Mouse (Mus musculus): ENCODE measurements at regions not wholly inside any gene's neighbourhood (a gene's known extent, or its start where the extent isn't known, plus 50 kb on each side); places are given as distances from the start of the nearest gene placed in this dataset.

DNA sequence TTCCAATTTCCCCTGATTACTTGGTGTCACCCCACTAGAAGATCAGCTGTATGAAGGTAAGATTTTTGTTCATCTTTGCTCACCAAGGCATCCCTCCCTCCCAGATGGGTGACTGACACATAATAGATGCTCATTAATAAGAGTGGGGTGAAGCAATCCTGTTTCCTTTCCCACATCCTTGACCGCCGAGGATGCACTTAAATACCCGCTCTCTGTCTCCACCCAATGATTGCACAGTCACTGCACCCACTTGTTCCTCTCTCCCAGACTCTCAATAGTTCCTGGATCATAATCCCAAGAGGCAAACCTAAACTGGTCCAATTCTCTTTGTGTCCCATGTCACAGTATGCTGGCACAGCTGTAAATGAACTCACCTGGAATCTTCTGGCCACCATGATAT lies 86.4 kb upstream of the Ccn6 start:
- no peak for DNase-seq (ENCODE audit: low spot score)

DNA sequence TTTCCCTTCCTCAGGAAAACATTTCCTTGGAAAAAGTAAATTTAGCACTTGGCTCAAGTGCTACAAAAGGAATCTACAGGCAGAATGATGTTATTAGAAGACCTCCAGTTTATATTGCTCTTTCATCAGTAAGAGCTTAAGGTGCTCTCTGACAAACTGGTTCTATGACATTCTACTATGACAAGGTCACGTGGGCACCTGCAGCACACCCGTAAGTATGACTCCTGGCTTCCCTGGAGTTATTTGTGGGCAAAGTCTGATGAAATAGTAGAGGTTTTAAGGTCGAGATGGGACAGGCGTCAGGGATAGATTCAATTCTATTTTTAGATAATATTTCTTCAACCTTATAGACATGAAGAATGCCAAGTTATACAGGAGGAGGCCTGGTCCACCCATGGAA lies 84.9 kb upstream of the Ccn6 start:
- DNase-seq (ENCODE audit: low spot score), result no peak

DNA sequence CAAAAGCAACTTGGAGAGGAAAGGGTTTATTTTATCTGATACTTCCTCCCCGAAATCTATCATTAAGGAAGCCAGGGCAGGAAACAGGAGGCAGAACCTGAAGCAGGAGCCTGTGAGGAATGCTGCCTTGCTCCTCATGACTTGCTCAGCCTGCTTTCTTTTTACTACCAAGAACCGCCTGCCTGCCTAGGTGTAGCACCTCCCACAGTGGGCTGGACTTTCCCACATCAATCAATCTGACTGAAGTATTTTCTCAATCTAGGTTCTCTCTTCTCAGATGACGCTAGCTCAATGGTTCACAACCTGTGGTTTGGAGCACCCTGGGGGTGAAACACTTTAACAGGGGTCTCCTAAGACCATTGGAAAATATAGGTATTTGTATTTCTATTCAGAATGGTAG lies 83.4 kb upstream of the Ccn6 start:
- DNase-seq (ENCODE audit: low spot score), result no peak

DNA sequence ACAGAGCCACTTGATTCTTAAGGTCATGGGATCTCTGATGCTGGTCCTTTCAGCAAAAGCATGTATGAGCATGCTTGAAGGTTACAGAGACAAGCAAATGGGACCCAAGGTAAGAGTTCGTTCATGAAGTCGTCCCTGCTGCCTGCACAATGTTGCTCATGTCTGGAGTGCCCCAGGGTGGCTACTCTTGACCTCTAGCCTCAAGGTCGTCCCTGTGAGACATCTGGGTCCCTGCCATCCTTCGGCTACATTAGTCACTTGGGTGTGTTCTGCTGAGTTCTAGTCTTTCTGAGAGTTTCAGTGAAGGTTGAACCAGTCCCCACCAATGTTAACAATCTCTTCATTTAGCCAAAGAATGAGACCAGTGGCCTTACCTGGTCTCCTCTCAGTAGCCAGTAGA lies 81.5 kb upstream of the Ccn6 start:
- no peak for DNase-seq (ENCODE audit: low spot score)

DNA sequence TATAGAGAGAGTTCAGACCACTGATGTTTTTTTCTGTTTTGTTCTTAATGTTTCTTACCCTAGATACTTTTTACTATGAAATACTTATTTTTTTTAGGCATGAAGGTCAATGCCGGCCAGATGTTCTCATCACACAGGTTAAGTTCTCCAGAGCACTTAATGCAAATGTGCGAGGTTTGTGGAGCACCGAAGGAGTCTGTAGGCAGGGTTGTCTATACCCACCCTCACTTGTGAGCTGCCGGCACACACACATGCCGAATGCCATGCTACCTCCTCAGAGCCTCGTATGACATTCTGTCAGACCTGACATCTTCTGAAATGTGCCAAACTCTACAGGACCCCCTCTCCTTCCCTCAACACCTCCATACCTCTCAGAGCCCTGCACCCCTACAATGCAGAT lies 80.5 kb upstream of the Ccn6 start:
- no peak for DNase-seq (ENCODE audit: low spot score)

DNA sequence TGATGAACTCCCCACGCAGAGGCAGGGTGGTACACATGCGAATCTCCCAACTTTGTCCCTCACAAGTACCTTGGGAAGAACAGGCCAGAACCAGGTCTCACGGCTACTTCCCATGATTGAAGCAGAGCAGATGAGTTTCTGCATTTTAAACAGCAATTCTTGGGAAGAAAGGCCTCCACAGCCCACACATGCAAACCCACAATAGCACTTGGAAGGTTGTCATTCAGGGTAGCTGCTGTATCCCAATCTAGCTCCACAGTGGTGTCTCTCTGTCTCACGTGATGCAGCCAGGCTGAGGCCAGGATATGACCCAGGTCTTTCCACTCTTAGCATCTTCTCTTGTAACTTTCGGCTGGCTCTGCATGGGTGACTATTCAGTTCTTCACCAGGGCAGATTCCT lies 78.8 kb upstream of the Ccn6 start:
- DNase-seq (ENCODE audit: low spot score), result no peak

DNA sequence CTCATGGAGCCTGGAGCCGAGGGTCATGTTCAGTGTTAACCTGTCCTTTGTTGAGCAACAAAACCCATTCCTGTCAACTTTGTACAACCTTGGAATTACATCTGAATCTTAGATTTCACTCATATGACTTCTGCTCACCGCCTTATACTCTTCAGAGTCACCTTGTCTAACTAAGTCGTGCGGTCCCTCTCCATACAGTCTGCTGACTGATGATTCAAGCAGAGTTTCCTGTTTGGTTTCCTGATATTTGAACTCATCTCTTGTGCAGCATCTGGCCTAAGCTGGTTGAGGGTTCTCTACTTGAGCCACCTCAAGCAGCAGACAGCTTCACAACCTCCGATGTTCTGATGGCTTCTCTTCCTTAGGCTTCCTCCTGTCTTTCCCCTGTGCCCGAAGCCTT lies 78.3 kb upstream of the Ccn6 start:
- no peak for DNase-seq (ENCODE audit: low spot score)

DNA sequence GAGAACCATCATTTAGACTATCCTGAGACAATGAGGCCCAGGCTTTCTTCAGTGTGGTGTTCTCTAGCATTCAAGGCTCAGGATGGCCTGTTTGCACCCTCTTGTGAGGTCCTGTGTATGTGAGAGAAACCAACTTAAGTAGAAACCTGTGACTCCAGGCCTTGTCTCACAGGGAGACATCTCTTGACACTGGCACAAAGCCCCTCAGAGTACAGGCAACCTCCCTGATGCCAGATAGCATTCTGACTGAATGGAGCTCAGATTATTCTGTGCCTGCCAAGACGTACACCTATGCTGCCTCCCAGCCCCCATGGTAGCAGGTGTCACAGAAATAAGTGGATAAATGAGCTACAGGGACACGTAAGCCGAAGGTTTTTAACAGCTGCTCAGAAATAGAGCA lies 77.9 kb upstream of the Ccn6 start:
- no peak for DNase-seq (ENCODE audit: low spot score)

DNA sequence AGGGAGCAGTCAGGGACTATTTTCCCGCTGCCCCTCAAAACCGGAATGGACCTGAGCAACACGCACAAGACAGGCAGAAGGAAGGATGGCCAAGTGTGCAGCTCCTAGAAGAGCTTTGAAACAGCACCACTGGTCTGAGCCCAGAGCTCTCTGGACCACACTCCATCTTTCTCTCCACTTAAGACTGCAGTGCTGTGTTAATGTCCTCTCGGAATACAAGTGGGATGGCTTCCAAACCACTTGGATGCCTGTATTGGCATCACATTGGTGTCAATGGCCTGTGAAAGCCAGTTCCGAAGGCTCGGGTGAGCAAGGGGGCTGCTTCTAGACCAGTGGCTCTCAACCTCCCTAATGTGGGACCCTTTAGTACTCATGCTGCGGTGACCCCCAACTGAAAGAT lies 77.4 kb upstream of the Ccn6 start:
- no peak for DNase-seq (ENCODE audit: low spot score)

DNA sequence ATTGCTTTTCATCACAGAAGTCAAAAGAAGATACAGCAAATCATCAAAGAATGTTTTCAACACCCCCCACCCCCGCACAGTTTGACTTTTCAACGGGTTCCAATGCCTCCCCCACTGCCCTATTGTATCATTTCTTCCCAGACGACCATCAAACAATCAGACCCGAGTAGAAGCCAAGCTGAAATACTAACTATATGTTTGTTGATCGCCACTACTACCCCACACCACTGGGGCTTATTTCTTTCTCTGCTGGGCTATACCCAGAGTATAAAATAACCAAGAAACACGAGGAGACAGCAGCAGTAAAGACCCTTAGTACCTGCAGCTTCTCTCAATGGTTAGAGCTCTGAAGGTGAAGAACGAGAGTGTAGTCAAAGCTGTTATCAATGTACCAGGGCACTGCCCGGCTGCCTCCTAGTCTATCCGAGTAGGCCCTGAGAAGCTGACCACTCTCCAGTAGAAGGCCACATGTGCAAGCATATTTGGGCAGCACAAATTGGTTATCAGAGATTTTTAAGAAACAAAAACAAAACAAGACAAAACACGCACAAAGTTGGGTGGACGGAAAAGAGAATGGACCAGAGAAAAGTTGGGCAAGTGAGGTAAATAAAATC lies 76.7 kb upstream of the Ccn6 start:
- DNase-seq (ENCODE audit: low spot score), result no peak

DNA sequence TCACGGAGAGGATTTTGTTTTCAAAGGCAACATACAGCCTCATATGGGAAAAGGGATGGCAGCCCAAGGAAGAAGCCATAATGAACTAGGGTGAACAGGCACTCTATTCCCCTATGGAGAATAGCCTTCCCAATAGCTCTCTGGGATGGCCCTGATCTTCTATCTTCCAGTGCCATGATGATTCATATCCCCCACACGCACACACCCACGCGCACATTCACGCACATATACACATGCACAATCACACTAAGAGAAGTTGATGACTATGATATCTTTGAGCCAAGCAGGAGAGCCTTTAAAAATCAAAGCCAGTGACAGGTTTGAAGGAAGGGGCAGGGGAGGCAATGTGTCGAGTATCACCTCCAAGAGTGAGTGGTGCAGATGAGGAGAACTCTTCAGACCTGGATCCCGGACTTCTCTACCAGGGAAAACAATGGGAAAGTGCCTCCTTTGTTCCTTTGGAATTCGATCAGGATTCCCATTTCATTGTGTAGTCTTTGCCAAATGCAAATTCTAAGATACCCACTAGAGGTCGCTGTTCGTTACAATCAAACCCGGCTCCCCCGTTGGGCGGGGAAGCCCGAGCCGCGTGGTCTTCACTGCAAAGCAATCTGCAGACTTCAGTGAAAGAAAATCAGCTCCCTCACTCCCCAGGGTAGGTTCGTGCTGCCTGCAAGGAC lies 76.0 kb upstream of the Ccn6 start:
- DNase-seq (ENCODE audit: low spot score), result peak; percentile 84

DNA sequence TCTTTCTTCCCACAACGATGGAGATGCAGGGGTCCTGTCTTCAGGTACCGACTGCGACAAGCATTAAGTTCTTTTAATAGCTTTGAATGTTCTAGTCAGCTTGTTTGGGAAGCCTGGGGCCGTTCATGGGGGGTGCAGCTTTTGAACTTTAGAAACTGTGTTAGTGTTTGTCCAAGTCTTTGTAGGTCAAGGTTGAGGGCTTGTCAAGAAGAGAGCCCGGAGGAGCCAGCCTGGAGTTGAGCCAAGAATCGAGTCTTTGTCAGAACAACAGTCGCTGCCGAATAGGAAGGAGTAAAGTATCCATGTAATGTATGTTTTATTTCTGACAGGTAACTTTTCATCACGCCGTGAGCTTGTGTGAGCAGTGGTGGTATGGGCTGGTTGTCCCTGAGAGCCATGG lies 75.0 kb upstream of the Ccn6 start:
- DNase-seq (ENCODE audit: low spot score), result no peak

DNA sequence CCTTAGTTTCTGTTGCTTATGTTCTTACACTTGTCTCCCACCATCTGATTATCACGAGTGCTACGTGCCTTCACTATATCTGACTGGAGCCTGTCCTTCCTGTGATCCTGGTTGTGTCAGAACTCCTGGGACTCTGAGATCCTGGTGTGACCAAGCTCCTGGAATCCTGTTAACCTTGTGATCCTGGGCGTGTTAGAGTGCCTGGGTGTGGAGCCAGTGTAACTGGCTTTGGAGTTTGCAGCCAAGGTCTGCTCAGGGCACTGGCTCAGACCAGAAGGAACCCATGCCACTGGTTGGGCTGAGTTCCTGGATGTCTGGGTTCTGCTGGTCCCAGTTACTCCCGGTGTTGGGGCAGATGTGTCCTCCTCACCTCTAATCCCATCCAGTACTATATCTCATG lies 74.0 kb upstream of the Ccn6 start:
- DNase-seq (ENCODE audit: low spot score), result no peak

DNA sequence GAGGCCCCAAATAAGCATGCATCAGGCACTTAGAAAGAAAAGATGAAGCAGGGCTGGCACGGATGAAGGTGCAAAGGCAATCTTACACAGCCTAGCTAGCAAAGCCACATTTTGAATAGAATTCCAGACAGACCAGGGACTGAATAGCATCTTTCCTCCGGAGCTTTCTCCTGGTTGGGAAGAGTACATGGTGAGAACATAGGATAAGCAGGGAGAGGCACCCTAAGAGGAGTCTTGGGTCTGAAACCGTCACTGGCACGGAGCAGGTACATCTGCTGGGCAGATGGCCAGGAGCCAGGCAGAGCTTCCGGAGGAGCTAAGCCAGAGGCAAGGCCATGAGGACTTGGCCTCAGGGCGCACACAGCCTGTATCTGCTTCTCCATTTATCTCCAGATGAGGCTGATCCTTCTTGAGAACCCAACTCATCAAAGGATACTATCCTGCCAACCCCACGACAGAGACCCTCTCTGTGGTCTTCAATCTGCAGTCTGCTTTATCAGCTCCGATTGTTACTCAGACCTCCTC lies 70.4 kb upstream of the Ccn6 start:
- no peak for DNase-seq (ENCODE audit: low spot score)

DNA sequence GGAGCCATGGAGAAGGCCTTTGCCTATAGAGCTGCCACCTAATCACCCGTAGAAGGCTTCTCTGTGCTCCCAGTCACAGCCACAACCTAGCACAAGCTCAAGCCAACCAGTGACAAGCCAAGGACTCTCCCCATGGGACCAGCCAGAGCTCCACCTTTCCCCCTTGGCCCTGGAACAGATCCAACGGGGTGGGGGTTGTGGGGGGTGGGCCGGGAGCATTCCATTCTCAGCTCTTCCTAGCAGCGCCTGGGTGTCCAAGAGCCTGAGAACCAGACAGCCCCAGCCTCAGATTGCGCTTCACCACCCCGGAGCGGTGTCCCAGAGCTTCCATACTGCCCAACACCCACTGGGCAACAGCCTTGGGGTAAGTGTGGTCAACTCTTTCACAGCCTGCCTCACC lies 69.6 kb upstream of the Ccn6 start:
- DNase-seq (ENCODE audit: low spot score), result no peak

DNA sequence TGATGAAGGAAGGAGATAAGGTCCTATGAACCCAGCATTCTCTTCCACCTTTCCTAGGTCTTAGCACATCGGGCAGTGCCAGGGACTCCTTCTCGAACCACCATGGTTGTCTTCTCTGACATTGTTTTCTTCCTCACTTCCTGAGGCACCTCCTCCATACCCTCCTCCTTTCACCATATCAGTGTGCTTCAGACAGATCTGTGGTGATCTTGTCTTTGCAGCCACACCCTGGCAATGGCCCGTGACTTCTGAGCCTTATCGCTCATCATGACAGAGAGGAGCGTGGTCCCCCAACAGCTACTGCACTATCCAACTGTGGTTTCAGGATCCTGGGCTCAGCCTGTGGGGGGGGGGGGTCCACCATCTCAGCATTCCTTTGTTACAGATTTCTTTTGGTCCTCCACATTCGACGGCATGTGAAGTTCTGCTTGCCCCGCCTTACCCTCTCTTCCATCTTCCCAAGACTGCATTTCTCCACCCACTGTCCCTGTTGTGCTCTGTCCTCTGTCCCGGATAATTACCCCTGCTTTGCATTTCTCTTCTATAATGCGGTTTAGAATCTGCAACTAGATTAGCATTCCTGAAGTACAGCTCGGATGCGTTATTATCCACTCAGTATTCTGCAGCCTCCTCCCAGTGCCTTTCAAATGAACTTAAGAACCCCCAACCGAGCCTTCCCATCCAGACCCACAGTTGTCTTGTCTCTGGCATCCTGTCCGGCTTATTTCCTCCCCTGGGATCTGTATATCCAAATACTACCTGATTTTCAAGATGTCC lies 67.2 kb upstream of the Ccn6 start:
- no peak for DNase-seq (ENCODE audit: low spot score)

DNA sequence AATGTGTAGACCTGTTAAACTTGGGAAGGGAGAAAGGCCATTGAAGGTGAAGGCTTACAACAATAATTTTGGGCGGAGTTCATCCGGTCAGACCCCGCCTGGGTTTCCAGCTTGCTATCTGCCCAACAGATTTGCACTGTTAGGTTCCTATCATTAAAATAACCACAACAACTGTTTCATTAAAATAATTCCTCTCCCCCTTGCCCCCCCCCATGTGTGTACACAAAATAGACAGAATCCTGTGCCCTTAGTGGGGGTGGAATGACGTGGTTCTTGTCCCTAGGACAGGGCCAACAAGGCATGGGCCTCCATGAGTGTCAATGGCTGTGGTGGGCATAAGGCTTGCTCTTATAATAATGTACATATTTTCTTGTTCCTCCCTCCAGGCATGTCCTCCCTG lies 65.6 kb upstream of the Ccn6 start:
- DNase-seq (ENCODE audit: low spot score), result no peak

DNA sequence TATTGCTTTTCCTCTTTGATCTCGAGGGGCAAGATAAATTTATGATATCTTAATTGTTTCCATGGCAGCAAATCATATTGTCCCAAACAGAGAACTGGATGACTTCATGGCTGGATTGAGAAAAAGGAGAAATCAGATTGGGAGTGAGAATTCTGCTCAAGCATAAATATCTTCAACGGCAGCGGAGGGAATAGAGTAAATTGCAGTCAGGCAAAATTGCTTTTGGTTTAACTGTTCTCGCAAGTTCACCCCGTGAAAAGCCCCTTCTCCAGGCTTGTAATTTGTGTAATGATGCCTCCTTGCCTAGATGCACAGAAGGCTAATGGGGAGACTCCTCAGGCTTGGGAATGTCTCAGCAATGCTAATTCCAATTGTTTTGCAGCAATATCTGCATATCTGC lies 64.4 kb upstream of the Ccn6 start:
- DNase-seq (ENCODE audit: low spot score), result no peak

DNA sequence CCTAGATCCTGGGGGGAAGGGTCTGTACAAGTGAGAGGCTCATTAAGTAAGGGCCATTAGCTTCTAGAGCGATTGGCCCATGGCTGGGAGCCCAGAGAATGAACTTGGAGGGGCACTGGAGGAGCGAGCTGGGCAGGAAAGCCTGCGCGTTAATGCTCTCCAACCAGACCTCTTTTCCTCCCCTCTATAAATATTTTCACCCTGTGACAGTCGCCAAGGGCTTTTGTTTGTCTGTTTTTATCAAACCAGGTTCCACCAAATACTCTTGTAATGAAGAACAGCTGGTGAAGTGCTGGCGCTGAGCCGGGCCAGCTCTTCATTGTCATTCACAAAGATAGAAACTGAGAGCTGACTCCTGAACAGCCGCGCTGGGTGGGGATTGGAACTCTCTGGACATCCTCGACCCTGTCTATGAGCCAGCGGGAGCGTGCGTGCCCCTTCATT lies 63.9 kb upstream of the Ccn6 start:
- no peak for DNase-seq (ENCODE audit: low spot score)

DNA sequence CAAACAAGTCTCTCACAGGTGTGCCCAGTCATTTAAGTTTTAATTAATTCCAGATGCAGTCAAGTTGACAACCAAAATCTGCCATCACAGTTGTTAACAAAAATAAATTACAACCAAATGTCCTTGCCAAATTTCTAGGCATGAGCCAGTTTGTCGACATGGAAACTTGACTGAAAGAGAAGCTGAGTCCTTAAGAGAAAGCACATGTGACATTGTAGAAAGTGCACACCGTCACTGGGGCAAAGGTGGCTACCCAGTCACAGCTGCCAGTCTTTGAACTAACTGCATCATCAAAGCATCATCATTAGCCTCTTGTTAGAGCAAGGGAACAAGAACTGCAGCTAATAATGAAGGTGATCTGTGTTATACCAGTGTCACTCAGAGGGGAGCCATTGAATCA lies 62.9 kb upstream of the Ccn6 start:
- DNase-seq (ENCODE audit: low spot score), result no peak

DNA sequence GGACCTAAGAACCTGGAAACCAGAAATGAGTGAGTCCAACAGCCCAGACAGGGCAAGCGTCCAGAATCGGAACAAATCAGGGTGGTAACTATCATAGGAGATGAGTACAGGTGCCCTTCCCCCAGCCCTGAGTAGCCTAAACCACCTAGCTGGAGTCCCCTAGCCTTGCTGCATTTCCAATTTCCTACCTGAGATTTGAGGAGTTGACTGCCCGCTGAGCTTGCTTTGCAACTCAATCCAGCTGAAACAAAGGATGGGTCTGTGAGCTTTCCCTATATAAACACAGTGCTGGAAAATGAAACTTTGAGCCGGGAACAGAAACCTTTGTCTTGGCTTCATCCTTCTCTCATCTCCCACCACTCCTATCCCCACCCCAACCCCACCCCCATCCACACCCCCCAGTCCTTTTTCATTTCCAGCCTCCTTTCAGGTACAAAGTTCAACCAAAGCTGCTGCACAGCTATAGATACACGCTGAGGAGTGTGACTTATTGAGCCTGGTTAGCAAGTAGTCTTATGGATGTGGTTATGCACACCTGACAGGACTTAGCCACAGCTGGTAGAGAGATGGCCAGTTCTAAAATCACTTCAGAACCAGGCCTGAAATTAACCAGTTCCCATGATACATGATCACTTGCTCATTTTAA lies 61.0 kb upstream of the Ccn6 start:
- DNase-seq (ENCODE audit: low spot score), result no peak

DNA sequence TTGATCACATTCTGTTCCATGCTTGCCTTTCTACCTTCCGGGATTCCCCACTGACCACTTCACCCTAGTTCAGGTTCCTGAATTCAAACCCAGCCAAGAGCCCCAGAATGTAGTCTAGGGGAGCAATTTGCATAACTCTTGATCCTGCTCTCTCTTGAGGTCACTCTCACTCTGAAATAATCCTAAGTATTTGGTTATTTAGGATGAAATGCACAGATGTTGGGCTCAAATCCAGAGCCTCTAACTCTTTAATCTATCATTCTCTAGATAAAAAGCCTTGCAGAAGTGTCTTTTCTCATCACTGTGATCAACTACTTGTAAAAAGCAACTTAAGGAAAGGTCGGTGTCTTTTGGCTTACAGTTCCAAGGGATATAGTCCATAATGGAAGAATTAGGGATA lies 57.4 kb upstream of the Ccn6 start:
- no peak for DNase-seq (ENCODE audit: low spot score)

DNA sequence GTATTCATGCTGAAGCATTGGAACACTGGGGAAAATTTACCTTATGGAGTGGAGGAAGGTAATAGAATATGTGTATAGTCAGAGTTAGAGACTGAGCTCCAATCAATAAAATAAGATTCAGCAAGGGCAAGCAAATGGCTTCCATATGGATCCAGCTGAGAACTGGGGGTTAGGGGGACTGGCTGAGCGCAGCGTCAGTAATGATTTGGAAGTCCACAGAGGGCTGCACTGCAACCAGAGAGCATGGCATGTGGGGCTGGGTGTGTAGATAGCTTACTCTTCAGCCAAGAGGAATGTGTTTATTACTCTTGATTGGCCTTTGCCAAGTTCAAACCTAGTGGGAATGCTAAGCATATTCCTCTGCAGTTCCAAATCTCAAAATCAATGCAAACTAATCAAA lies 55.8 kb upstream of the Ccn6 start:
- no peak for DNase-seq (ENCODE audit: low spot score)
